Mouse (Mus musculus): Measurements from ENCODE around the gene Atp10a. TPM values are rescaled to one million over a fixed set of nuclear protein-coding genes. Genes with fewer than 3 reads are reported as not detected.
A peak's percentile ranks its signal among the peaks of the same experiment; 100 is the strongest.

Atp10a gene
- polyA plus RNA-seq, 1 experiment, result 6.2 TPM

DNA sequence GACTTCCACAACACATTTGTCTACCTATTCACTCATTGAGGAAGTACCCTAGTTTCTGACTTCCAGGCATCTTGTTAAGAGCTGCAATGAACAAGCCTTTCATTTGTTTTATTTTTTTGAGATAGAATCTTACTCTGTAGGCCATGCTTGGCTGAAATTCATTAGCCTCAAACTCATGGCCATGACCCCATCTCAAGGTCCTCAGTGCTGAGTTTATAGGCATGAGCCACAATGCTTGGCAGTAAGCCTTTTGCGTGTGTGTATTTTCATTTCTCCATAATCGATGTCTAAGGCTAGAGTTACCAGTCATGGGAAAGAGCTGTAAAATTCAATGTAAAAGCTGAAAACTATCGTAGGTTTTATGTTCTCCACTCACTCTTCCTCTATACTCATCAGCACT lies 14.1 kb upstream of the Atp10a start:
- DNase-seq, result no peak
- TF ChIP-seq CTCF (IDR thresholded peaks at IDR 0.05; ENCODE audit: borderline replicate concordance, insufficient read depth, low read depth, low read length), result no peak
- H3K27me3 ChIP-seq (ENCODE audit: control insufficient read depth, insufficient read depth, low read length), result no peaks in the 10 kb centered on the region
- no peaks in the 10 kb centered on the region for H3K4me1 ChIP-seq (ENCODE audit: control insufficient read depth, insufficient read depth, low read length)
- H3K27ac ChIP-seq (ENCODE audit: insufficient read depth, low read length), result no peak overlapping the region
- 91% methylated on average over 3 of the region's 3 CpGs for WGBS
- no peak overlapping the region for H3K4me3 ChIP-seq (replicated peaks; ENCODE audit: insufficient read depth, low read depth, low read length)

DNA sequence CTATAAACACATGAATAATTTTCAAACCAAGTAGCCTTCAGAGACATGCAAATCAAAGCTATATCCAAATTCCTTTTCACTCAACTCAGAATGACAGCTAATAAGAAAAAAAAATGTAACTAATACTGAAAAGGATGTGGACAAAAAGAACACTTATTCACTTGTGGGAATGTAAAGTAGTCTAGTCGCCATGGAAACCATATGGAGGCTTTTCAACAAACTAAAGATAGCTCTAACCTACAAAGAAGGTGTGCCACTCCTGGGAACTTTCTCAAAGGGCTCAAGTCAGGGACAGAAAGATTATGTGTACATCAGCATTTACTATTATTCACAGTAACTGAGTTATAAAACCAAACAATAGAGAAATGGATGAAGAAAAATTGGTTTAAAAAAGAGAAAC lies 8.6 kb upstream of the Atp10a start:
- 46% methylated on average over 1 of the region's 1 CpGs for WGBS
- no peak for DNase-seq
- Histone ChIP-seq H3K4me1 (ENCODE audit: control insufficient read depth, insufficient read depth, low read length) (no peaks in the 10 kb centered on the region), H3K4me3 (replicated peaks; ENCODE audit: insufficient read depth, low read depth, low read length) (no peak overlapping the region), H3K27ac (ENCODE audit: insufficient read depth, low read length) (no peak overlapping the region), H3K27me3 (ENCODE audit: control insufficient read depth, insufficient read depth, low read length) (no peaks in the 10 kb centered on the region)
- TF ChIP-seq CTCF (IDR thresholded peaks at IDR 0.05; ENCODE audit: borderline replicate concordance, insufficient read depth, low read depth, low read length), result no peak

DNA sequence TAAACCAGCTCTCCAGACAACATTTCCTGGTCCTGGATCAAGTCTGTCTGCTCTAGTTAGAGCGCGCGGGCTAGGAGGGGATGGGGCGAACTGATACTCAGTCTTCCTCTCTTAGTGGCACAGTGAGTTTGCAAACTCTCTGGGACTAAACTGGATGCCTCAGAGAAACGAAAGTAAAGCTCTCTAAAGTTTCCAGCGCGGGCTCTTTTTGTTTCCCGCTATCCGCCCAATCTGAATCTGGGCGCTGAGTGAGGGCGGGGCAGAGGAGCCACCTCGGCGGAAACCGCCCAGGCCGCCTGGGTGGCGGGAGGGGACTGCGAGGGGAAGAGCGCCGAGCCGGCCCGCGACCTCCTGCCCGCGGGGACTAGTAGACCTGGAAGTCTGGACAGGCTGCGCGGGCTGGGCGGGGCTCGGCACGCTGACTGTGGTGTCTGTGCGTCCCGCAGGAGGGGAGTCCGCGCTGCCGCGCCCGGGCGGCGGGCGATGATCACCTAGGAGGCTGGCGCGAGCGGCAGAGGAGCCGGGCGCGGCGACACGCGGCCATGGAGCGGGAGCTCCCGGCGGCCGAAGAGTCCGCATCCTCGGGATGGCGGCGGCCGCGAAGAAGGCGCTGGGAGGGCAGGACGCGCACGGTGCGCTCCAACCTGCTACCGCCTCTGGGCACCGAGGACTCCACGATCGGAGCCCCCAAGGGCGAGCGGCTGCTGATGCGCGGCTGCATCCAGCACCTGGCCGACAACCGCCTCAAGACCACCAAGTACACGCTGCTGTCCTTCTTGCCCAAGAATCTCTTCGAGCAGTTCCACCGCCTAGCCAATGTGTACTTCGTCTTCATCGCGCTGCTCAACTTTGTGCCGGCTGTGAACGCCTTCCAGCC lies 2.2 kb downstream of the Atp10a start:
- Histone ChIP-seq H3K27ac (ENCODE audit: insufficient read depth, low read length) (no peak overlapping the region), H3K4me3 (replicated peaks; ENCODE audit: insufficient read depth, low read depth, low read length) (peak overlapping the region; percentile 69), H3K4me1 (ENCODE audit: control insufficient read depth, insufficient read depth, low read length) (no peaks in the 10 kb centered on the region), H3K27me3 (ENCODE audit: control insufficient read depth, insufficient read depth, low read length) (no peaks in the 10 kb centered on the region)
- DNase-seq, result peak; percentile 38 to 44
- TF ChIP-seq POLR2A (IDR thresholded peaks at IDR 0.05; ENCODE audit: borderline replicate concordance, insufficient read depth, low read length), result no peak
- TF ChIP-seq CTCF (IDR thresholded peaks at IDR 0.05; ENCODE audit: borderline replicate concordance, insufficient read depth, low read depth, low read length), result no peak
- under 1% methylated on average over 80 of the region's 81 CpGs for WGBS

DNA sequence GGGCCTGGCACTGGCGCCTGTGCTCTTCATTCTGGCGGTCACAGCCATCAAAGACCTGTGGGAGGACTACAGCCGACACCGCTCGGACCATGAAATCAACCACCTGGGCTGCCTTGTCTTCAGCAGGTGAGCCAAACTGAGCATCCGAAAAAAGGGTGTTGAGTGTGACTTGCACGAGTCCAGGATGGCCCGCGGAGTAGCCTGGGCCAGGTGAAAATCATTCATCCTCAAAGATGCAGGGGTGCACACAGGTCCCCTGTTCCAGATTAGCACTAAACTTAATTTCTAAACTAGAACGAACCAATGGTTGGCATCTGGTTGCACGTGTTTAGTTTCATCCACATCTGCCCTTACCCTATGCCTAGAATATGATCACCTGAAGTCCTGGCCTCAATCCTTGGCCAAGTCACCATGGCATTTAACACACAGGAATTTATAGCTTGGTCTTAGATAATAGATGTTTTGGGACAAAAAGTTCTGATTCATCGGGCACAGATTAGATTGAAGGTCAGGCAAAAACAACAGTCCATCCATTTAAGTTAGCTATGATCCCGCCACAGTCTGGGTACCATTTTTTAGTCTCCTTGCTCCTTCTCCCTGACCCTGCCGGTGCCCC lies 2.9 kb downstream of the Atp10a start:
- TF ChIP-seq POLR2A (IDR thresholded peaks at IDR 0.05; ENCODE audit: borderline replicate concordance, insufficient read depth, low read length), result no peak
- TF ChIP-seq CTCF (IDR thresholded peaks at IDR 0.05; ENCODE audit: borderline replicate concordance, insufficient read depth, low read depth, low read length), result no peak
- no peak overlapping the region for H3K27ac ChIP-seq (ENCODE audit: insufficient read depth, low read length)
- DNase-seq, result no peak
- no peaks in the 10 kb centered on the region for H3K4me1 ChIP-seq (ENCODE audit: control insufficient read depth, insufficient read depth, low read length)
- no peaks in the 10 kb centered on the region for H3K27me3 ChIP-seq (ENCODE audit: control insufficient read depth, insufficient read depth, low read length)
- 26% methylated on average over 14 of the region's 14 CpGs for WGBS
- peak overlapping the region; percentile 69 for H3K4me3 ChIP-seq (replicated peaks; ENCODE audit: insufficient read depth, low read depth, low read length)

DNA sequence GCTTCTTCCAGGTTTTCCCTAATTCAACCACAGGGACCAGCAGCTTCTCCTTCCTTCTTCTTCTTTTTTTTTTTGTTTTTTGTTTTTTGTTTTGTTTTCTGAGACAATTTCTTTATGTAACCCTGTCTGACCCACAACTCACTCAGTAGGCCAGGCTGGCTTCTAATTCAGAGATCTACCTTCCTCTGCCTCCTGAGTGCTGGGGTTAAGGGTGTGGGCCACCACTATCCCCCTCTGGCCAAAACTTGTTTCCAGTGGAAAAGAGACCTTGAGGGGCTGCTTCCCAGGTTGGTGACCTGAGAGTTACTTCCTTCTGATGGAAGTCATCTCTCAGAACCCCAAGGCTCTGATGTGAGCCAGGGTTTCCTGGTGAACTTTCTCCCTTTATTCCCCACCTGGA lies 4.1 kb downstream of the Atp10a start:
- no peak overlapping the region for H3K27ac ChIP-seq (ENCODE audit: insufficient read depth, low read length)

DNA sequence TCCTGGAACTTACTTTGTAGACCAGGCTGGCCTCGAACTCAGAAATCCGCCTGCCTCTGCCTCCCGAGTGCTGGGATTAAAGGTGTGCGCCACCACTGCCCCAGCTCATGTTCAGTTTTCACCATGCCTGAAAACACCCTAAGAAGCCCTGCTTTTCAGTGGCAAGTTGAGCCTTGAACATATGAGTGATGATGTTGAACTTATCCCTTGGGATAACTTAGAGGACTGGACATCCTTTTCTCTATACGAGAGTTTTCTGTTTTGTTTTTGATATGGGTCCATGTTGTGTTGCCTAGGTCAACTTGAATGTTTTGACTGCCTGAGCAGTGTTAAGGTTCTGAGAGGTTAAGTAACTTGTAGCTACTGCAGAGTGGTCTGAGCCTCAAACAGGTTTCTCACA lies 4.7 kb downstream of the Atp10a start:
- DNase-seq, result no peak
- TF ChIP-seq CTCF (IDR thresholded peaks at IDR 0.05; ENCODE audit: borderline replicate concordance, insufficient read depth, low read depth, low read length) (no peak), POLR2A (IDR thresholded peaks at IDR 0.05; ENCODE audit: borderline replicate concordance, insufficient read depth, low read length) (no peak)
- no peak overlapping the region for H3K4me3 ChIP-seq (replicated peaks; ENCODE audit: insufficient read depth, low read depth, low read length)
- WGBS, result 91% methylated on average over 5 of the region's 5 CpGs
- no peak overlapping the region for H3K27ac ChIP-seq (ENCODE audit: insufficient read depth, low read length)
- H3K27me3 ChIP-seq (ENCODE audit: control insufficient read depth, insufficient read depth, low read length), result no peaks in the 10 kb centered on the region
- no peaks in the 10 kb centered on the region for H3K4me1 ChIP-seq (ENCODE audit: control insufficient read depth, insufficient read depth, low read length)

More for the DNA sequence above, 4.1 kb downstream of the Atp10a start:
- no peak for DNase-seq
- Histone ChIP-seq H3K27me3 (ENCODE audit: control insufficient read depth, insufficient read depth, low read length) (no peaks in the 10 kb centered on the region), H3K4me1 (ENCODE audit: control insufficient read depth, insufficient read depth, low read length) (no peaks in the 10 kb centered on the region), H3K4me3 (replicated peaks; ENCODE audit: insufficient read depth, low read depth, low read length) (no peak overlapping the region)
- TF ChIP-seq POLR2A (IDR thresholded peaks at IDR 0.05; ENCODE audit: borderline replicate concordance, insufficient read depth, low read length), result no peak
- TF ChIP-seq CTCF (IDR thresholded peaks at IDR 0.05; ENCODE audit: borderline replicate concordance, insufficient read depth, low read depth, low read length), result no peak

DNA sequence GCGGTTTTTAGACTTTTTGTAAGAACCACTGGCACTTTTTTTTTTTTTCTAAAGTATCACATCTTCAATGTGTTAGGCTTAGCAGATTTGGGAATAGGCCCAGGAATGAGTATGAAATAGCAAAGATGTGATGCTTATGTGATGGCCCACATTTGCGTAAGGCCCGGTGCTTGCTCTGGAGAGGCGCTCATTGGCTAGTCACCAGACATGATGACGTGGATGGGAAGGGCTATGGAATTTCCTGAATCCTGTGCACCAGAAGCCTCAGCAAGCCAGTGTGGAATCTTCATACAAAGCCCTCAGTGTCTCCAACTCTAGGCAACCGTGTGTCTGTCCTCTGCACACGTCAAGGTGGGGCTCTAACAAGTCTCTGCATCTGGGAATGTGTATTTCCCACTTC lies 5.1 kb downstream of the Atp10a start:
- no peak for DNase-seq

DNA sequence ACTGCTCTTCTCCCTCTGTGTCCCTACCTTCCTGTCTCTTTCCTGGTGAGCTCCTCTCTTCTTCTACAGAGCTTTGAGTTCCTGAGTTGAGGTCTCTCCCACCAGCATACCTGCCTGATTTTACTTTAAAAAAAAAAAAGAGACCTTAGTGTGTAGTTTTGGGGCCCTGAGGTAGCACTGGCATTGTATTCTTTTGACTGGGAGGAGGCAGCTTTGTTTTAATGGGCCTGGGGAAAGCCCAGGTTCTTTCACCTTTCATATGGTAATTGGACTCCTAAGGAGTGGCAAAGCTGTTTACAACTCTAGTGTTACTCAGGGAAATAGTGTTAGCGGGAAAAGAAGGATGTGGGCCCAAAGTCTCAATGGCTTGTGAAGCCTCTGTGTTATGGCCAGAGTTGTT lies 12.7 kb downstream of the Atp10a start:
- no peak overlapping the region for H3K27ac ChIP-seq (ENCODE audit: insufficient read depth, low read length)
- no peak for DNase-seq
- no peaks in the 10 kb centered on the region for H3K4me1 ChIP-seq (ENCODE audit: control insufficient read depth, insufficient read depth, low read length)
- 56% methylated on average over 1 of the region's 1 CpGs for WGBS
- no peak overlapping the region for H3K4me3 ChIP-seq (replicated peaks; ENCODE audit: insufficient read depth, low read depth, low read length)
- H3K27me3 ChIP-seq (ENCODE audit: control insufficient read depth, insufficient read depth, low read length), result no peaks in the 10 kb centered on the region
- no peak for TF ChIP-seq POLR2A (IDR thresholded peaks at IDR 0.05; ENCODE audit: borderline replicate concordance, insufficient read depth, low read length)
- no peak for TF ChIP-seq CTCF (IDR thresholded peaks at IDR 0.05; ENCODE audit: borderline replicate concordance, insufficient read depth, low read depth, low read length)

More for the DNA sequence above, 5.1 kb downstream of the Atp10a start:
- 93% methylated on average over 7 of the region's 7 CpGs for WGBS
- H3K4me3 ChIP-seq (replicated peaks; ENCODE audit: insufficient read depth, low read depth, low read length), result no peak overlapping the region
- no peaks in the 10 kb centered on the region for H3K4me1 ChIP-seq (ENCODE audit: control insufficient read depth, insufficient read depth, low read length)
- H3K27ac ChIP-seq (ENCODE audit: insufficient read depth, low read length), result no peak overlapping the region
- no peaks in the 10 kb centered on the region for H3K27me3 ChIP-seq (ENCODE audit: control insufficient read depth, insufficient read depth, low read length)
- TF ChIP-seq POLR2A (IDR thresholded peaks at IDR 0.05; ENCODE audit: borderline replicate concordance, insufficient read depth, low read length) (no peak), CTCF (IDR thresholded peaks at IDR 0.05; ENCODE audit: borderline replicate concordance, insufficient read depth, low read depth, low read length) (no peak)

Measured in cerebellum, adult 2 months (tissue).